Mouse (Mus musculus) mouse trophoblast stem cell (cell line): ENCODE measurements around the gene Cenpo.
"Not testable (repeated sequence)": the region's sequence is repeated elsewhere in the genome, so short reads cannot be mapped to it uniquely, and the experiment has no call there.

Experiments used
- in situ Hi-C, 2 experiments: fragments of 300-500 bp; cut with MseI, MboI; formaldehyde crosslinking; loops; 2 replicates in 1 of 2; 3 replicates in 1 of 2; pipeline ENCODE4 v1.15.1; 2025

Gene Cenpo

DNA sequence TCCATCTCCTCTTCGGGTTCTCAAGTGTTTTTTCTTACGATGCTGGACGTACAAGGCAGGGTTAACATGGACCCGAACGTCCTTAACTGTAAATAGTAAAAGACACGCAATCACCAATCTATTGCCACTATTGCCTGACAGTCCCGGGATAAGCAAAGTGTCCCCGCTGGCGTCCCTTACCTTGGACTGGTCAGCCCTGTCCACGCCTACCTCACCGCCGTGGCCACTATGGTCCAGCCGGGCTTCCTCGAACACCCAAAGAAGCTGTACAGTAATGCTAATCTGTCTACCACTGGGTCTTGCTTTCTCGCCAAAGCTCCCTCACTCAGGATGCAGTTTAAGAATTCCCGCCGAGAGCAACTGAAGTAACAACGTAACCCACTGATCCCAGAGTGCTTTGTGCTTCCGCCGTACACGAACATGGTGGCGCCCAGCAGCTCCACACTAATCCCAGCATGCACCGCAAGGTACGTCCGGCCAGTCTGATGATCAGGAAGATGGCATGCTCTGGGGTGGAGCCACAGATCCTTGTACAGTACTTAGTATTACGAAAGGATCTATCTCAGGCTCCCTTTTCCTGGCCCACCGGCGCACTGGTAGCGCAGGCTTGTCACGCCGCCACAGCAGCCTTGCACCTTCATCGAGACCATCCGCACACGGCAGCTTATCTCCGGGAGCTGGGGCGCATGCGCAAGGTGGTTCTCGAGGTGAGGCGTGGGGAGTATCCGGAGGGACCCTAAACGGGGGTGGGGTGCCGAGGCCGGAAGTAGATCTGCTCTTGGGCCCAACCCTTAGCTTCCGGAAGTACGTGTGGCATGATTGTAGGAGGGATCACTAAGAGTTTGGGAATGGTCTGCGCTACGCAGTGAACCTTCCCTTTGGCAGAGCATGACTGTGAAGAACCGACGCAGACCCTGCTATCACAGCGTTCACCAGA is at the start of gene Cenpo, which contains the start of gene Ptrhd1:
TSS of gene Cenpo (minus strand) at position 723 of the 937 bp plus-strand sequence.
TSS of gene Ptrhd1 (plus strand) at position 456 of the 937 bp plus-strand sequence.
- in situ Hi-C loops, result no loop called here

DNA sequence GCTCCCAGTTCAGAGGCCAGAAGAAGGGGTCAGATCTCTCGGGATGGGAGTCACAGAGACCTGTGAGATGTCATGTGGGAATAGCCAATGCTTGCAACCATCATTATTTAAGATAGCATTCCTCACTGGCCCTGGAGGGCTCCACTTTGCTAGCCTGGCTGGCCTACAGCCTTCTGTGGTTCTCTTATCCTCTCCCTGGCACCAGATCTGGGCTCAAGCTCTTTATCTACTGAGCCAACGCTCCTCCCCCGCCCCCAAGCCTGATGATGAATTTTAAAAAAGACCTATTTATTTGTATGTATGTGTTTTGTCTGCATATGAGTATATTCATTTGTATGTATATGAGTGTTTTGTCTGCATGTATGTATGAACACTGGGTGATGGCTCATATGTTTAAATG is 45.8 kb upstream of the Cenpo start:
- in situ Hi-C loops, result no loop called here

DNA sequence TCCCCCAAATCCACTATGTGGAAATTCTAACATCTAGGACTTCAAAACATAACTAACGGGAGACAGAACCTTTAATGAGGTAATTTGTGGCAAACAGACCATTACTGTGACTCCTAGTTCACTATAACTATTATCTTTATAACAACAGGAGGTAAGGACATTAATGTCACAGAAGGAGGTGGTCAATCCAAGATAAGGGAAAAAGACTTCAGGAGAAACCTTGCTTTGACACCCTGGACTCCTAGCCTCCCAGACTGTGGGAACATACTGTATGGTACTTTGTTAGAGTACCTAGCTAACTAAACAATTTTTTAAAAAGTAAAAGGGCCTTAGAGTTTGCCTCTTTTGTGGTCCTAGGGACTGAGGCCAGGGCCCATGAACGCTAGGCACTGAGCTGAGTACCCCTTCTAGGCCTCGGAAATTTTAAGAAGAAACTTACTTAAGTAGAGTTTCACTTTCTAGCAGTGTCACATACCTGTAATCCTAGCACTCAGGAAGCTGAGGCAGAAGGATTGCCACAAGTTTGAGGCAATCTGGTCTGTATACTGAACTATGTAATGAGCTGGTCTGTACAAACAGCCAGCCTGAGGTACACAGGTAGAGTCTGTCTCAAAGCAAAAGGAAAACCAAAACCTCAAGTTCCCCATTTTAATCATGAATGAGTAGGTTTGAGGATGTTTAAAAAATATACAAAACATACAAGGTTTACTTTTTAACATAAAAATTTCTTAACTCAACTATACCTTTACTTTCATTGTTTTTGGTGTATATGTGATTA is 45.1 kb upstream of the Cenpo start:
- in situ Hi-C loops, result no loop called here

DNA sequence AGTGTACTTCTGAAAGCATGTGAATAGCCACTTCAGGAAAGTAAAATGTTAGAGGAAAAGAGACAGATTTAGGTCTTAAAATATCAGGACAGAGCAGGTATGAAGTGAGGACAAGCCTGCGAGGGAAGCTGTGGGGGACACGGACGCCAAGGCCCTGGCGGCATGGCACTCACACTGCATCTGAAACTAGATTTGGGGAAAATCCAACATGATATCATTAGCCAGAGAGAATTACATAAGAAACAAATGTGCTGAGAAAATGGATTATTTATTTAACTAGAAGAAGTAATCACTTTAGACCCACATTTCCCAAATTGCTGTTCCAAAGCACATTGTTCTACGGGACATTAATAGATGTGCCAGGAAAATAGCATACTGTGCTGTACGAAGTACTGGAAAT is 37.0 kb upstream of the Cenpo start:
- in situ Hi-C loops, result no loop called here

DNA sequence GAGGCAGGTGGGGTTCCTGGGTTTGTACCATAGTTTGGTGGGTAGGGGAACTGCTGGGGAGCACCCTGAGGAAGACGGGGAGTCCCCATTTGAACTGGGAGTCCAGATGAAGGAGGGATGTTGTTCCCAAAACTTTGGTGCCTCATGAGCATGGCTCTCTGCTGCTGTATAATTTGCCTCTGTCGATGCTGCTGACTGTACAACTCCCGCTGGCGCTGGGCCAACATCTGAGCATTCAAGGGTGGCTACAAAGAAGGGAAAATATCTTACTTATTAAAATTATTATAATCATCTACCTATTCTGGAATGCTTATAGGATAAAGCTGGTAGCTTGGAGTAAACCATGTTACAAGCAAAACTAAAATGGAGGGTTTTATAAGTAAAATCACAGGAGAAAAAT is 33.7 kb upstream of the Cenpo start:
- in situ Hi-C loops, result no loop called here

DNA sequence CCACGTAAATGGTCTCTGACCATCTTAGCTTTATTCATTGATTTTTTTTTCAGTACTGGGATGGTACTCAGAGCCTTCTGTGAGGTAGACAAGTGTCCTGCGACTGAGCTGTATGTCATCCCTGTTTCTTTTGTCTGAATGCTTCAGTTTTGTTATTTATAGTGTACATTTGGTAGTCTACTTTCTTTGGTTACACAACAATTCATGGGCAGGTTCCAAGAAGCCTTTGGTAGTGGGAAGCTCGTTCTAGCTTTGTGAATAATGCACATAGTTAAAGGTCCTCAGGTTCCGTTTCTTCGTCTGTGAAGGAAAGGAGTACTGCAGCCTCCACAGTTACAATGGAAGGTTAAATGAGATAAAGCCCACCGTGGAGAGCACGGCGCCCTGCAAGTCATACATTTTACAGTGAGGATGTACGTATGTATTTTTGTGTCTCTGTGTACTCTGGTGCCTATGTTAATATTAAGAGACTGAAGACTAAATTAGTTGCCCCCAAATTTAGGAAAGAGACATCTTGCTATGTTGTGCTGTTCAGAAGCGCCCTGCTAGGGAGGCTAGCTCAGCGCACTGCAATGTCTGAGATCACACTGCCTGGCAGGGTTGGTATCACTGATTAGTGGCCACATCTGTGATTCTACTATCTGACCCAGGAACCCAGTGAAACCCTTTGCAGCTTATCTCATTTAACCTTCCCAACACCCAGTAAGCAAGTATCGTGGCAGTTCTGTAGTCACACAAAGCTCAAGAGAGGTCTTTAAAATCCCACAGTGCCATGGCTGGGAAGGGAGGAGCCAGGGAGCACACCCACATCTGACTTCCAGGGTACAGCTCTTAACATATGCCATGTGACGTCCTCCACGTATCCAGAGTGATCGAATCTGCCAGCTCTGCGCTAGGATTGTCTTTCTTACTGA is 18.9 kb upstream of the Cenpo start:
- in situ Hi-C loops, result no loop called here

DNA sequence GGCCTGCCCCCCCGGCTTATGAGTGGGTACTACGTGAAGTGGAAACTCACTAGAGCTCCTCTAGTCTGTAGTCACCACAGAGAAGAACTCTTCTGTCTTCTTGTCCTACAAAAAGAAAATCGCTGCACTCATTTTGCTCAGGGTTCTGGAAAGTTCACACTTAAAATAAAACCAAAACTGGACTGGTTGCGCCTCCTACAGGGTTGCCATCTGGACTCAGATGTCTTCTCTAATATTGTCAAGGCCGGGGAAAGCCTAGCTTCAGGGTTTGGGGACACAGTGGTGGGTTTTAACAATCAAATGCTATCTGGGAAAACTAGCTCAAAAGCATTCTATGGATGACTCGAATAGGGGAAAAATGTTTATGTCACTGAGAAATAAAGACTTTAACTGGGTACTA is 15.7 kb upstream of the Cenpo start:
- in situ Hi-C loops, result no loop called here

DNA sequence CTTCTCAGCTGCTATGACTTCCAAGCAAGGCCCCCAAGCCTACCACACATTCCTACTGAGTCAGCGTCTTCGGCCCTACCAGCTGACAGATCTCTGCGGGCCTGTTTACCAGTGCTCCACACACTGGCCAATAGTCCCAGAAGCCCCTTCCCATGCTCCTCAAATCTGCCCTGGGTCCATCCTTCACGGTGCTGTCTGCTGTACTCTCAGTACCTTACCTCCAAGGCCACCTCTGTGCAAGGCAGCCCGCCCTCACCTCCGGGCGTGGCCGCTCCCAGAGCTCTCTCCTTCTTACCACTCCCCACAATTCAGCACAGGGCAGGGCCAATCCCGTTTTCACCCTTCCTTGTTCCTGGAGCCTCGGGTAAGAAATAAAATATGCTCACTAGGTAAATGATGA is 11.6 kb upstream of the Cenpo start:
- in situ Hi-C loops, result no loop called here

DNA sequence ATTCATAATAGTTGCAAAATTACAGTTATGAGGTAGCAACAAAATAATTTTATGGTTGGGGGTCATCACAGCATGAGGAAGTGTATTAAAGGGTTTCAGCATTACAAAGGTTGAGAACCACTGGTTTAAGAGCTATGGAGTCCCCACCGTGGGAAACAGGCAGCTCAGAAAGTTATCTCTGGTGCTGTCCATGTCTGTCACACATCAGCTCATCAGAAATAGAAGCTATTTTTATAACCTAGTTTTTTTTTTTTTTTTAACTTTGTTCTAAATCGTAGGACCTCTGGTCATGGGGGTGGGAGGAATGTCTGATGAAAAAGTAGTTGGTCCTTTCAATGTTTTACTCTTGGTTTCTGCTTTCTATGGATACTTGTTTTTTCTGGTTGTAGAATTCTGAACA is 9.7 kb upstream of the Cenpo start:
- in situ Hi-C loops, result no loop called here

DNA sequence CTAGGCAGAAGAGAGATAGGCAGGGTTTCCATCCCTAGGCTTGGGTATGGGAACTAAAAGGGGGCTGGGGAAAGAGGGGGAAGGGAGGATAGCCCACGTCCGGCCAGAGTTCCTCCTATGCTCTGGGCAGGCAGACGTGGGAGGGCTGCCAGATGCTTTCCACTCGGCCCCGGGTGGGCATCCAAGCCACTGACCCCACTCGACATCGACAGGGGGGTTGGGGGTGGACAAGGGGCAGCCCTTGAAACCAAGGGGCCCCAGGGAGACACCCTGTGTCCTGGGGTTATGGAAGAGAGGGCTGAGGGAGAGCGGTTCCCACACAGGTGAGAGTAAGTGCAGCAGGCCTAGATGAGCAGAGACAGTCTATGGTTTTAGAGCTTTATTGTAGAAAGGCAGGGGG is 6.2 kb upstream of the Cenpo start:
- in situ Hi-C loops, result not testable (repeated sequence)

DNA sequence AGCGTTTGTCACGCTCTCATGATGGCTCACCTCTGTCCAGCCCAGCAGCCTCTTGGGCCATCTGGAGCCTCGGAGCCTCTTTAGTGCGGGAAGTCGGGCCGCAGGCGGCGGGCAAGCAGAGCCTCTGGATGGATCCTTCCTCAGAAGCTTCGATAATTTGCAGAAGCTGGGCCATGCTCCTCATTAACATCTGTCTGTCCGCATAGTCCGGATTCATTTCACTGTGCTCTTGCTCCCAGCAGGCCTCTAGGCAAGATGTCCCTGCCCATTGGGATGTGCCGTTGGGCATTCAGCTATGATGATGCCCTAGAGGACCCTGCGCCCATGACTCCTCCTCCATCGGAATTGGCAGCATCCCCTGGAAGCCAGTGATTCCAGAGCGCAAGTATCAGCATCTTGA is 3.4 kb upstream of the Cenpo start:
- in situ Hi-C loops, result no loop called here

DNA sequence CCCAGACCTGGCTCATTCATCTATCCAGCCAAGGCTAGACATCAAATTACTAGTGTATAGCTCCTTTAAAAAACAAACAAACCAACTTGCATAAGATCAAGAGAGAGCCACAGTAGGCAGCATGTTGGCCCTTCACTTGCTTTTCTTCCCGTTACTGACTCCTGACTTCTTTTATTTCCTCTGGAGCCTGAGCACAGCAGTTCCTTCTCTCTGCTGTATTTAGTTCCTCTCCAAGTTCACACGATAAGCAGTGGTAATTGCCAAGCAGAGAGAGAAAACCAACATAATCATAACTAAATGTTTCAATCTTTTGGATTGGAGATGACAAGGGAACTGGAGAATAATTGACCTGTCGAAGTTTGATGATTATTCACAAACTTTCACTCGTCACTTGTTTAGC is 1.3 kb downstream of the Cenpo start:
- in situ Hi-C loops, result no loop called here

DNA sequence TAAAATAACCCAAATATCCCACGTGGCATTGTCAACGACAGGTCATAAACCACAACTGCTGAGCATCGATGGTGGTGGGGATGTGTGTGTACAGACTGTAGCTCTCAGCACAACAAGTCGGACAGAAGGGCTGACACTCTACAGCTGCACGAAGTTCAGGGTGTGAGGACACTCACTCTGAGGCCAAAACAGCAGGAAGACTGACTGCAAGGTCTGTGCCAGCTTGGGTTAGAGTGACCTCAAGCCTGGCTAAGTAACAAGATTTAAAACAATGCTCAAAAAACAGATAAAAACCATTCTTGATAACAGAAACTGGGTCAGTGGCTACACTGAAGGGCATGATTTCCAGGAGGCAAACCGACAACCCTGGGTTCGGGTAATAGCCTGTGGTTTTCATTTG is 3.9 kb downstream of the Cenpo start:
- in situ Hi-C loops, result no loop called here

DNA sequence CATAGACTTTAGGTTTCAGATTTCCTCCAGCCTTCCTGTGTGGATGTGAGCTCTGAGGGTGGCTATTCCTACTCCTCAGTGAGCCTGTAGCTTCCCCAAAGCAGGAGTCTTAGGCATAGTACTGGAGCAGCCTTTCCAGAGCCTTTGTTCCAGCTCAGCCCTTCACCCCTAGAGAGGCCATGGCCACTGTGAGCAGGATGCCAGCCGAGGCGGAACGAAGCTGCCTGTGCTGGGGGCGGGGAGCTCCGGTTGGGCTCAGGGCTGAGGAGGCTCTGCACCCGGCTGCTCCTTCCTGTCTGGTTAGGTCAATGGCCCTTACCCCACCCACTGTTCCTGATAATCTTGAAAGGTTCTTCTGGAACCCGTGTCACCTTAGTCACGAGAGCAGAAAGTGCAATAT is 21.2 kb downstream of the Cenpo start:
- in situ Hi-C loops, result no loop called here

DNA sequence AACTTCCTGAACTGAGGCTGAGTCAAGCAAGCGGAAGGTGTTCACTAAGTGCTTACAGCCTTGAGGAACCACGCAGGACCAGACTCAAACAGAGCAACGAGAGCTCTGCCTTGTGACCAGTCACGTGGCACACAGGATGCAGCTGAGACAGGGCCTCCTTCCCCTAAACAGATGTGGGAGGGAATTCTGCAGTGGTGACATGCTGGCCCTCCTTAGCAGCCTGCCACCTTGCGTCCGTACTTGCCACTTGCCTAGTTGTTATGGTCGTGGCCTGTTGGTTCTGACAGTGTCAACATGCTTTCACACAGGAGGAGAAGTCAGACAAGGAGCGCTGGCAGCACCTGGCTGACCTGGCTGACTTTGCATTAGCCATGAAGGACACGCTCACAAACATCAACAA is 22.9 kb downstream of the Cenpo start:
- in situ Hi-C loops, result no loop called here

DNA sequence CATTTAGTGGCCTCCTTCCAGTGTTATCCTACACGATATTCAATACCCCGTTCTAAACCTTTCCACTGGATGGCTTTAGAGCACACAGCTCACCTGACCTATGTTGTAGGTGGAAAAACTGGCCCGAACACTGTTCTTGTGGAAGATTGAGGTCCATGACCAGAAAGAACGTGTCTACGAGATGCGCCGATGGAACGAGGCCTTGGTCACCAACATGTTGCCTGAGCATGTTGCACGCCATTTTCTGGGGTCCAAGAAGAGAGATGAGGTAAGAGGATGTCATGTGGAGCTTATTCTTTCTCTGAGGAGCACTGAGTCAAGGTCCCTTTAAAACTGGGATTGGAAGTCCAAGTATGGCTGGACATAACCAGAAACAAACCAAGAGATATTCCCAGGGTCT is 24.9 kb downstream of the Cenpo start:
- in situ Hi-C loops, result no loop called here

DNA sequence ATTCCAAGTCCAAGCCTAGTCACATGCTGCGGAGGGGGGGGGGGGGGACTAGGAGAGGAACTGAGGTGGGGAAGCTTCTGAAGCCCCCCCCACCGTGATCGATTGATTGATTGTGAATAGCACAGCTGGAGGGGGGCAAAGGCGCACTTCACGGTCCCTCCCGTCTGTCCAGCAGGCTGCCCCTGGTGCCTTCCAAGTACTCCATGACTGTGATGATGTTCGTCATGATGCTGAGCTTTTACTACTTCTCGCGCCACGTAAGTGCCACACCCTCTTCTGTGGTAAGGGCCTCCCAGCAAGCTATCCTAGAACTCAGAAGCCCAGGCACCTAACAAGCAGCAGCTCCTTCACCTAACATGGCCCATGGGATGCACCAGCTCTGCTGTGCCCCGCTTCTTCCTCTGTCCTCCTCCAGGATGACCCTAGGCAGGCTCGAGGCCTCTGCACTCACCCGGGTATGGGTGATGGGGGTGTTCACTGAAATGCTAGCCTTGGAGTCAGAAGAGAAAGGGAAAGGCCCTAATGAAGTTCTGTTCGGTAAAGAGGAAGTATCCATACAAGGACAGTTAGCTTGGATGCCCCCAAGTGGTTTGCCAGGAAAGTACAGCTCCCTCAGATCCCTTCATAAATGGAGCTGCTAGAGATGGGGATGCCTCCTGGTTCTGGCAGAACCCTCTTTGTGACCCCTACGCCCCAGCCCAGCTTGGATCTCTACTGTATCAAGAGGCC is 25.5 kb downstream of the Cenpo start:
- in situ Hi-C loops, result no loop called here

DNA sequence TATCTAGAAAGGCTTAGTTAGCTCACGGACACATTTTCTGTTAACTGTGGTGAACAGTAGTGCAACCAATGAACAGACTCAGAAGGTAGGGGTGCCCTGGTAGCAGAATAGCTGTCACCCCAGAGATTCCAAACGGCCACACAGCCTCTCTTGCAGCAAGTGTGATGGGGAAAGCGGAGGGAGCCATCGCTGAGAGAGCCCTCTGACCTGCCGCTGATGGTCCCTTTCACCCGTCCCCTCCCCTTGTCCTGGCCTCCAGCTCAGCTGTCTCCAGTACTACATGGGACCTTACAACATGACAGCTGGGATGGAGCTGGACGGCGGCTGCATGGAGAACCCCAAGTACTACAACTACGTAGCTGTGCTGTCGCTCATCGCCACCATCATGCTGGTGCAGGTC is 28.0 kb downstream of the Cenpo start:
- in situ Hi-C loops, result no loop called here

DNA sequence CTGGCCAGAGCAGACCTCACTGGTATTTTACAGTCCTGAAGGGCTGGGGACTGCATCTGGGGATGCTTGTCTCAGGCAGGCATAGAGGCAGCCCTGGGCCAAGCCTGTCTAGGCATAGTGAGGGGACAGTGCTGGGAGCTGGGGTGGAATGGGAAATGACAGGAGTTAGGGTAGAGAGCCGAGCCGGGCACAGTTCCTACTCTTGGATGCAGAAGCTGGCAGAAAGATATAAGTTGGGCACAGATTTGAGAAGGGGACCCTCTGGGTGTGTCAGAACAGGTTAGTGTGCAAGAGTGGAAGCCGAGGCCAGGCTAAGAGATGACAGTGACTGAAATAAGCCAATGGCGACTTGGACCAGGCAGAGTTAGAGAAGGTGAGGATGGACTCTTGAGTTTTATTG is 31.9 kb downstream of the Cenpo start:
- in situ Hi-C loops, result no loop called here

DNA sequence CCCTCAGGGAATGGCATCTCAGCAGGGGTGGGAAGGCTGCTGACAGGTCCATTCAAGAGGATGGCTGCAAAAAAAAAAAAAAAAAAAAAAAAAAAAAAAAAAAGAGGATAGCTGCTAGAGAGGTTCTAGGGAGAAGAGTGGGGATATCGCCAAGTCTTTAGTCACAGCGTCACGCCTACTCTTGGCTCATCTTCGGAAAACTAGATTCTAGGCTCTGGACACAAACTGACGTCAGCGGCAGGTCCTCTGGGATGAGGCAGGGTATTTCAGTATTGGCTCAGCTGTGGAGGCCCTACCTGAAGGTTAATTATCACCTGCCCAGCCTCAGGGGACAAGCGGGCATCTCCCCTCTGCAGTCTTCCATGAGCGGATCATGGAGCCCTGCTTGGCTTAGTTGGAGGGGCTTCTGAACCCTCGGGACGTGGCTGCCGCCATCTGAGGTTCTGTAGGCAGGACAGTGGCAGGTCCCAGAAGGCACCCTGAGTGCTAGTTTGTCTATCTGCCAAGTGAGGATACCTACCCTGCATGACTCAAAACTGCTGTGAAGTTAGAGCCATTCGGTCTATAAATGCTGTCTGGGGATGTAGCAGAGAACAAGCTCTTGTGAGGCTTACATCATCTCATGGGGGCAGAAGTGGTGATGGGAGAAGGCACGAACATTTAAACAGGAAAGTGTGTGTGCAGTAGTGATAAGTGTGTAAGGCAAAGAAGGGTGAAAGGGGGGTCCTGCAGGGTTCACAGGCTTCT is 32.5 kb downstream of the Cenpo start:
- in situ Hi-C loops, result no loop called here
